In the genomic region with DNA sequence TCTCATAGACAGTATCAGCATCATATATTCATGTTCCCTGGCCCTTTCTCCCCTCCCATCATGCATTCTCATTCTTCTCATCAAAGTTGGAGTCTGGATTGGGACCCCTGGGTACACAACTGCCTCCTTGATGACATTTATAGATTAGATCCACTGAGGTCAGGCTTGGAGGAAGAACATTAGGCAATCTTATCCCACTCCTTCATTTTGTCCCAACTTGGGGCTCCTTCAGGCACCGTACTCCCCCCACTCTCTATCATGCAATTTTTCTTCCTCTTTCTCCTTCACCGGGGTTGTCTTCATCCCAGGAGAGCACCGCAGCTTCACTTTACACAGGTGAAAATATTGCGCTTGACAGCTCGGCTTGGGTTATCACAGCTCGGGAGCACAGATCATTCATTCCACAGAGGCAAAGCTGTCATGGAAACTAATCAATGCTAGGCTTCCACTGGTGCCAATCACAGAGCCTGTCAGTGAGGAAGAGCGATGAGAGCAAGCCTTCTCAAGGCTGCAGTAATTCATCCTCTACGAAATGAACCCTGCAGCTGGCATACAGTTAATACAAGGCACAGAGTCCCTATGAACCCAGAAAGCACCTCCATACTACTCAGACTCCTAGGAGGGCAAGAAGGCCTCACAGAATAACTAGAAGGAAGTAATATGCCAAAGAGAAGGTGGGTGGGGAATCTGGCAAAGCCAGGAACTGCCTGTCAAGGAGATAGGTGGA, we compare ENCODE assay signal across 27 mouse cellular contexts.
DNase-seq lines count a peak whose midpoint lies in the region; ATAC-seq and TF ChIP-seq lines count a peak whose summit lies in the region.
"Had no signal": no experiment of that assay in that cellular context is flagged by ENCODE, and none has a peak within 500 bp of the region (broad histone marks: within the 10 kb centered on the region; RNA-seq: fewer than 3 reads in every experiment).

No protein-coding gene starts in this region.

- ATAC-seq in forebrain, embryonic 15.5 days (replicated peaks) = no peak
- ATAC-seq in hindbrain, embryonic 13.5 days (ENCODE audit: low FRiP score) = peak; percentile 32; the same call in 1 of the 2 replicates
- ATAC-seq in hindbrain, embryonic 11.5 days (ENCODE audit: low FRiP score) = no peak
- no peak for ATAC-seq in liver, postnatal 0 days
- ATAC-seq: activated CD4-positive, CD25-positive, alpha-beta regulatory T cell, adult 4 months; intestine, embryonic 15.5 days; midbrain, embryonic 16.5 days had no signal

- peaks cover 10% of the 10 kb centered on the region; the same call in 1 of the 2 replicates for H3K9me3 ChIP-seq in forebrain, embryonic 10.5 days
- no peaks in the 10 kb centered on the region for H3K9me3 ChIP-seq in forebrain, embryonic 15.5 days
- 0 out of 2 replicates have a peak, but pooled peaks cover 6% of the 10 kb centered on the region for H3K9me3 ChIP-seq in hindbrain, embryonic 13.5 days
- H3K9me3 ChIP-seq in hindbrain, embryonic 11.5 days (ENCODE audit: control insufficient read depth, low read length) = peaks cover 3% of the 10 kb centered on the region; the same call in 1 of the 2 replicates
- H3K9me3 ChIP-seq in liver, postnatal 0 days (ENCODE audit: low read length) = peaks cover 4% of the 10 kb centered on the region; the same call in 1 of the 2 replicates

- no peak overlapping the region for H3K4me3 ChIP-seq in forebrain, embryonic 10.5 days
- no peak overlapping the region for H3K4me3 ChIP-seq in forebrain, embryonic 15.5 days
- H3K4me3 ChIP-seq in hindbrain, embryonic 13.5 days = no peak overlapping the region
- H3K4me3 ChIP-seq in hindbrain, embryonic 11.5 days (ENCODE audit: low read depth, low read length) = no peak overlapping the region
- H3K4me3 ChIP-seq in liver, postnatal 0 days (ENCODE audit: low read depth, low read length) = no peak overlapping the region
- H3K4me3 ChIP-seq: heart, embryonic 12.5 days; intestine, embryonic 15.5 days; liver, embryonic 13.5 days; neural tube, embryonic 12.5 days had no signal

- no peaks in the 10 kb centered on the region for H3K27me3 ChIP-seq in forebrain, embryonic 10.5 days (ENCODE audit: poor library complexity, severe bottlenecking)
- no peaks in the 10 kb centered on the region for H3K27me3 ChIP-seq in forebrain, embryonic 15.5 days
- H3K27me3 ChIP-seq in hindbrain, embryonic 13.5 days = no peaks in the 10 kb centered on the region
- no peaks in the 10 kb centered on the region for H3K27me3 ChIP-seq in hindbrain, embryonic 11.5 days (ENCODE audit: control insufficient read depth, insufficient read depth, low read length)
- H3K27me3 ChIP-seq in liver, postnatal 0 days (ENCODE audit: insufficient read depth, low read length) = no peaks in the 10 kb centered on the region
- H3K27me3 ChIP-seq: heart, embryonic 12.5 days; intestine, embryonic 15.5 days; liver, embryonic 13.5 days; neural tube, embryonic 12.5 days had no signal

- peak; percentile 9 for DNase-seq in forebrain, embryonic 10.5 days (ENCODE audit: extremely low spot score, low spot score)
- DNase-seq in hindbrain, embryonic 11.5 days (ENCODE audit: low spot score) = no peak
- DNase-seq in liver, postnatal 0 days = peak; percentile 3
- DNase-seq in liver = no peak
- no peak for DNase-seq in embryo, embryonic 10.5 days (ENCODE audit: low spot score)
- DNase-seq: adrenal gland, adult 8-10 months; cerebellum, adult 8-10 months; cerebellum, postnatal 25 days; gastrocnemius, postnatal 14 days; kidney, adult 9 months; kidney, postnatal 10 days; layer of hippocampus, postnatal 36 days; left cerebral cortex, postnatal 4 days; liver, embryonic 13.5 days; lung, adult 2 months; lung, postnatal 10 days; retina, postnatal 1 day; right cerebral cortex, postnatal 14 days; thymus, postnatal 14 days had no signal

- WGBS in forebrain, embryonic 10.5 days = 91% methylated on average over 8 of the region's 8 CpGs
- WGBS in forebrain, embryonic 15.5 days = 88% methylated on average over 8 of the region's 8 CpGs
- WGBS in hindbrain, embryonic 13.5 days = 75% methylated on average over 8 of the region's 8 CpGs
- WGBS in hindbrain, embryonic 11.5 days = 83% methylated on average over 8 of the region's 8 CpGs
- WGBS in liver, postnatal 0 days (ENCODE audit: insufficient replicate concordance) = 86% methylated on average over 8 of the region's 8 CpGs

- TF ChIP-seq CTCF in liver, postnatal 0 days (IDR thresholded peaks at IDR 0.05; ENCODE audit: low read depth) = no peak

- H3K36me3 ChIP-seq in forebrain, embryonic 10.5 days (replicated peaks) = no peaks in the 10 kb centered on the region
- H3K36me3 ChIP-seq in forebrain, embryonic 15.5 days = no peaks in the 10 kb centered on the region
- no peaks in the 10 kb centered on the region for H3K36me3 ChIP-seq in hindbrain, embryonic 13.5 days
- no peaks in the 10 kb centered on the region for H3K36me3 ChIP-seq in hindbrain, embryonic 11.5 days (ENCODE audit: control insufficient read depth, insufficient read depth, low read length)
- H3K36me3 ChIP-seq in liver, postnatal 0 days (replicated peaks; ENCODE audit: insufficient read depth, low read length) = no peaks in the 10 kb centered on the region
- H3K36me3 ChIP-seq: heart, embryonic 12.5 days; intestine, embryonic 15.5 days; liver, embryonic 13.5 days; neural tube, embryonic 12.5 days had no signal

- H3K9ac ChIP-seq in forebrain, embryonic 15.5 days (replicated peaks) = no peak overlapping the region
- H3K9ac ChIP-seq in hindbrain, embryonic 13.5 days = no peak overlapping the region
- H3K9ac ChIP-seq in hindbrain, embryonic 11.5 days (ENCODE audit: low read depth, low read length) = no peak overlapping the region
- H3K9ac ChIP-seq in liver, postnatal 0 days (replicated peaks) = no peak overlapping the region
- H3K9ac ChIP-seq: heart, embryonic 12.5 days; intestine, embryonic 15.5 days; liver, embryonic 13.5 days; neural tube, embryonic 12.5 days had no signal

- H3K4me1 ChIP-seq in forebrain, embryonic 10.5 days = no peaks in the 10 kb centered on the region
- no peaks in the 10 kb centered on the region for H3K4me1 ChIP-seq in forebrain, embryonic 15.5 days
- no peaks in the 10 kb centered on the region for H3K4me1 ChIP-seq in hindbrain, embryonic 13.5 days (replicated peaks)
- H3K4me1 ChIP-seq in hindbrain, embryonic 11.5 days (replicated peaks; ENCODE audit: control insufficient read depth, insufficient read depth, low read length) = no peaks in the 10 kb centered on the region
- H3K4me1 ChIP-seq in liver, postnatal 0 days (ENCODE audit: insufficient read depth) = no peaks in the 10 kb centered on the region
- H3K4me1 ChIP-seq: heart, embryonic 12.5 days; intestine, embryonic 15.5 days; liver, embryonic 13.5 days; neural tube, embryonic 12.5 days had no signal

- no peak overlapping the region for H3K4me2 ChIP-seq in forebrain, embryonic 15.5 days (replicated peaks)
- no peak overlapping the region for H3K4me2 ChIP-seq in hindbrain, embryonic 13.5 days
- no peak overlapping the region for H3K4me2 ChIP-seq in hindbrain, embryonic 11.5 days (replicated peaks; ENCODE audit: low read depth, low read length)
- H3K4me2 ChIP-seq in liver, postnatal 0 days (ENCODE audit: low read depth, low read length) = no peak overlapping the region
- H3K4me2 ChIP-seq: heart, embryonic 12.5 days; intestine, embryonic 15.5 days; liver, embryonic 13.5 days; neural tube, embryonic 12.5 days had no signal

- H3K27ac ChIP-seq in forebrain, embryonic 10.5 days = no peak overlapping the region
- no peak overlapping the region for H3K27ac ChIP-seq in forebrain, embryonic 15.5 days (replicated peaks)
- no peak overlapping the region for H3K27ac ChIP-seq in hindbrain, embryonic 13.5 days
- no peak overlapping the region for H3K27ac ChIP-seq in hindbrain, embryonic 11.5 days (ENCODE audit: low read depth, low read length)
- no peak overlapping the region for H3K27ac ChIP-seq in liver, postnatal 0 days (ENCODE audit: low read depth)
- H3K27ac ChIP-seq: intestine, embryonic 15.5 days; liver, embryonic 13.5 days; macrophage; neural tube, embryonic 12.5 days had no signal

- TF ChIP-seq EP300 in liver, postnatal 0 days (IDR thresholded peaks at IDR 0.05; ENCODE audit: low read depth) = no peak

Comparison
In these comparisons a context has a peak if more than half of its experiments do, and no peak if none do; other contexts are left out.
1. DNase-seq: peak in forebrain, embryonic 10.5 days (single experiment) and liver, postnatal 0 days (single experiment); none in hindbrain, embryonic 11.5 days (single experiment), liver (single experiment) and embryo, embryonic 10.5 days (single experiment).